Mouse (Mus musculus) layer of hippocampus, adult 2 months (tissue): ENCODE measurements around the gene Olfr366. TPM values are rescaled to one million over a fixed set of nuclear protein-coding genes. Genes with fewer than 3 reads are reported as not detected.
"Not testable (repeated sequence)": the region's sequence is repeated elsewhere in the genome, so short reads cannot be mapped to it uniquely, and the experiment has no call there.

Source experiments
- DNase-seq, 2 experiments: peaks; one replicate each; pipeline ENCODE4 v3.0.0; 2022; ENCODE audit warnings: low spot score in 2 of 2
- H3K27ac ChIP-seq: fragments of 200-600 bp; 2 replicates; pipeline ENCODE4 v1.8.1; 2022
- H3K4me3 ChIP-seq: fragments of 200-600 bp; 2 replicates; pipeline ENCODE4 v1.8.1; 2022; ENCODE audit warnings: mild to moderate bottlenecking
- CTCF ChIP-seq: fragments of 200-600 bp; conservative IDR thresholded peaks from 2 replicates; pipeline ENCODE4 v1.8.1; 2022; ENCODE audit warnings: antibody characterized with exemption, mild to moderate bottlenecking, moderate library complexity
- long read RNA-seq, 2 experiments: library from polyadenylated mRNA; stranded (forward); transcript quantifications; one replicate each; pipeline ENCODE4 v2.0.0; 2021; ENCODE audit warnings: borderline mapping rate in 2 of 2
- total RNA-seq, 2 experiments: library from RNA; stranded (reverse); gene quantifications; 2 replicates each; pipeline ENCODE4 v1.2.3; 2021

Olfr366 gene
- not detected for total RNA-seq
- long read RNA-seq, experiment 1 = 0 reads
- long read RNA-seq, experiment 2 = 0 reads

- no peak for TF ChIP-seq CTCF
- no peak within 1 kb of the TSS for H3K27ac ChIP-seq
- DNase-seq = no peak
- H3K4me3 ChIP-seq = no peak within 1 kb of the TSS
These were observed at the start of gene Olfr366 for GRCm38 (mm10) chr2:37211274-37211673. Gene Olfr366 (plus strand): TSS chr2:37211574.

- DNase-seq = no peak
- no peak within 1 kb of the TSS for H3K27ac ChIP-seq
- no peak within 1 kb of the TSS for H3K4me3 ChIP-seq
- no peak for TF ChIP-seq CTCF
These were observed 23.5 kb upstream of the Olfr366 start, which contains the start of gene Olfr365 for GRCm38 (mm10) chr2:37187898-37188297. Gene Olfr365 (plus strand): TSS chr2:37188198.

- not testable (repeated sequence) for H3K4me3 ChIP-seq, DNase-seq, H3K27ac ChIP-seq
These were observed 50.4 kb downstream of the Olfr366 start for GRCm38 (mm10) chr2:37261781-37262180.

Other genes starting within 250 kb of the Olfr366 start
- not detected for gene Olfr357, start 217.7 kb upstream of the Olfr366 start, total RNA-seq
- gene Olfr358, start 202.2 kb upstream of the Olfr366 start, total RNA-seq = not detected
- not detected for gene Olfr360, start 145.8 kb upstream of the Olfr366 start, total RNA-seq
- not detected for gene Olfr361, start 122.3 kb upstream of the Olfr366 start, total RNA-seq
- not detected for gene Olfr362, start 93.7 kb upstream of the Olfr366 start, total RNA-seq
- not detected for gene Olfr364-ps1, start 72.3 kb upstream of the Olfr366 start, total RNA-seq
- under 1 TPM in 1 of 2 experiments, not detected in 1; 0.08 TPM for gene Olfr365, start 23.4 kb upstream of the Olfr366 start, total RNA-seq
- not detected for gene Olfr368, start 114.9 kb downstream of the Olfr366 start, total RNA-seq
- gene Pdcl, start 147.8 kb downstream of the Olfr366 start, total RNA-seq = 10 to 100 TPM; 26.1 to 31.3 TPM
- 10 to 100 TPM; 85.9 to 91.9 TPM for gene Rc3h2, start 211.3 kb downstream of the Olfr366 start, total RNA-seq
- 10 to 100 TPM in 1 of 2 experiments, 1 to 10 TPM in 1; 9.7 to 11.9 TPM for gene Zbtb26, start 231.6 kb downstream of the Olfr366 start, total RNA-seq
- gene Zbtb6, start 231.6 kb downstream of the Olfr366 start, total RNA-seq = 10 to 100 TPM; 15.2 to 15.6 TPM
- 10 to 100 TPM; 92.7 to 99.2 TPM for gene Rabgap1, start 231.7 kb downstream of the Olfr366 start, total RNA-seq